Mouse (Mus musculus): ENCODE results near the gene Farp1.

The Farp1 gene

DNA sequence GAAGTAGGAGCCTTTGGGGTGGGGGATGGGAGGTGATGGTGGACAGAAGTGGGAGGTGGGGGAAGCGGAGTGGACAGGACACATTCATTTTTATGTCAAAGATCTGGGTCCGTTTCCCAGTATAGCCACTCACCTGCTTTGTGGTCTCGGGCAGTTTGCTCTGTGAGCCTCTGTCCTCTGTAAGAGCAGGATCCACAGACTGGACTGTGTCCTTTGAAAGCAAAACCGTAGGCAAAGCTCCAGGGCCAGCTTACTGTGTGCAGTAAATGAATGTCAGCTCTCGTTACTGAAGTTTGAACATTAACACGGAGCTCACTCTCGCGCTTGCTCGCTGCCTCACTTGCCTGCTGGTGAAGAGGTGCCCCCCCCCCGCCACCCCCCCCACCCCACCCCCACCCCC is 110.7 kb downstream of the Farp1 start:
- no peak for DNase-seq (ENCODE audit: low spot score in 2 of 2)

DNA sequence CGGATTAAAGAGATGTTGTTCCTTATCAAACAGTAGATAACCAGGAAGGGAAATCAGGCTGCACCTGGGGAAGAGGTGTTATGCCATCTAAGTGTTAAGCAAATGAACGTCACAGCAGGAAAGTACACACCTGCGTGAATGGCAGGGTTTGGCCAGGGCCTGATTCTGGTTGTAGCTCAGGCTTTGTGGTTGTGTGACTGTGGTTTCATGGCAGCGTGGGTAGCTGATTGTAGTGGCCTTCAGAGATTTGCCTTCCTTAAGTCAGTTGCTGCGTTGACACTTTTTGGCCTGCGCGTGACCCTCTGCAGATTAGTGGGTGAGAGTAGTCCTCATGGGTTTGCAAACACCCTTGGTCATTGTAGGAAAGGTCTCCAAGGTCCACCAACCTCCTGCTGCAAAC is 111.2 kb downstream of the Farp1 start:
- no peak for DNase-seq (ENCODE audit: low spot score in 2 of 2)

- no peak for DNase-seq (ENCODE audit: low spot score in 2 of 2)
Measured at GRCm38 (mm10) chr14:121147026-121147425, 112.0 kb downstream of the Farp1 start.

GRCm38 (mm10) chr14:121148088-121148785 is 113.2 kb downstream of the Farp1 start:
- no peak for DNase-seq (ENCODE audit: low spot score in 2 of 2)

DNA sequence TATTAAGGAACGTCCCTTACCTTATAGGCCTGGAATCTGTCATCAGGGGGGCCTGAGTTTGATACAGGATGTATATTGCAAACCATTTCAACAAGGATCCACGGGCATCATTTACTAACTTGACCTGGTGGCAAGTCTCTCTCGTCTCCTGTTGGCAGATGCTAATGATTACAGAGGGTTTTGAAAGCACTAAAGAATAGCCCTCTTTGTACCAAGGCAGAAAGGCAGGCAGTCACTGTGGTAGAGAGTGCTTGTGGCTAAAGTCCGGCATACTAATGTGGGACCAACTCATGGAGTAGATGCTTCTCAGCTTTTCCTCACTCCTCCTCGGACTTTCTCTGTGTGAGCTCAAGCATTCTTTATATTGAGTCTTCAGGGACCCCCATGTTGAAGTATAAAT is 115.0 kb downstream of the Farp1 start:
- no peak for DNase-seq (ENCODE audit: low spot score in 2 of 2)

- DNase-seq (ENCODE audit: low spot score in 2 of 2), result no peak
Measured at GRCm38 (mm10) chr14:121151837-121152236, 116.8 kb downstream of the Farp1 start.

GRCm38 (mm10) chr14:121152771-121153170 is 117.8 kb downstream of the Farp1 start:
- DNase-seq (ENCODE audit: low spot score in 2 of 2), result no peak

- DNase-seq (ENCODE audit: low spot score in 2 of 2), result no peak
Measured at GRCm38 (mm10) chr14:121153260-121153659, 118.3 kb downstream of the Farp1 start.

- DNase-seq (ENCODE audit: low spot score in 2 of 2), result no peak
Measured at GRCm38 (mm10) chr14:121155173-121155572, 120.2 kb downstream of the Farp1 start.

- DNase-seq (ENCODE audit: low spot score in 2 of 2), result no peak
Measured at GRCm38 (mm10) chr14:121158616-121159015, 123.6 kb downstream of the Farp1 start.

GRCm38 (mm10) chr14:121162822-121163221 is 127.8 kb downstream of the Farp1 start:
- DNase-seq (ENCODE audit: low spot score in 2 of 2), result no peak

- DNase-seq (ENCODE audit: low spot score in 2 of 2), result no peak
Measured at GRCm38 (mm10) chr14:121164866-121165265, 129.9 kb downstream of the Farp1 start.

DNA sequence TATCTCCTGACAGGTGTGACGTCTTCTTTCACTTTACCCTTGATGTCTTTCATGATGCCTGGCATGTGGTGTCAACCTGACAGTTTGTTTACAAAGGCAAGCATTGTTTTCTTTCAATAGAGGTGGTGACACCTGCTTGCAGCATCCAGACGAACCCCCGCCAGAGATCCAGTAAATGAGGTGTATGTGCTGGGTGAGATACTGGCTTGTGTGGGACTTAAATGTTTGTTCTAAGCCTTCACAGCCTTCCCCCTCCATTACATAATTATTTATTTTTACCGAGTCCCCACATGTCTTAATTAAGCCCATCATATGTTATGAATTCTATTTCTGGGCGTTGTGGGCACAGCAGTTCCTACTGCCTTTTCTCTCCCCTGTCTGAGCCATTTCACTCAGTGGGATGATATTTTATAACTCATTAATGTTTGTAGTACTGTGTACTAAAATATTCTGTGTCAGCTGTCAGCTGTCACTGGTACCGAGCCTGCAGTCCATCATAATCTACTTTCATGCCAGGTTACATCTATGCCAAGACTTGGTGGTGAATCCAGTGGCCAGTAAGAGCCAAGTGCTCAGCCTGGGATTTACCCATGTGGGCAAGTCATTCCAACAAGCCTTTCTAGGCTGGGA is 130.5 kb downstream of the Farp1 start:
- DNase-seq (ENCODE audit: low spot score in 2 of 2), result no peak

DNA sequence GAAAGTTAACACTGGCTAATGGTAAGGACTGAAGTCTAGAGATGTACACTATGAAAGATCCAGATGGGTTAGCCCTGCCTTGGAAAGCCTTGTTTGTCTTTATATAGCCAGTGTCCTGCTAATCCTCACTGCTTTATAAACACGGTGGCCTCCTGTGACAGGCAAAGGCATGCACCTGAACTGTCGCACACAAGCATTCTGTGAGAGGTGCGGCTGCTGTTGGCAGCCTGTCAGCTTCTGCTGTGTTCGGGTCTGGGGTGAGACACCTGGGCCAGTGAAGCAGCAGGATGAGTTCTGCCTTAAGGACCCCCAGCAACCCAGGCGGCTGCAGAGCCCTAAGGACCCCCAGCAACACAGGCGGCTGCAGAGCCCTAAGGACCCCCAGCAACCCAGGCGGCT is 131.0 kb downstream of the Farp1 start:
- DNase-seq (ENCODE audit: low spot score in 2 of 2), result no peak

- DNase-seq (ENCODE audit: low spot score in 2 of 2), result no peak
Measured at GRCm38 (mm10) chr14:121168716-121169115, 133.7 kb downstream of the Farp1 start.

- DNase-seq (ENCODE audit: low spot score in 2 of 2), result no peak
Measured at GRCm38 (mm10) chr14:121170321-121170720, 135.3 kb downstream of the Farp1 start.

DNA sequence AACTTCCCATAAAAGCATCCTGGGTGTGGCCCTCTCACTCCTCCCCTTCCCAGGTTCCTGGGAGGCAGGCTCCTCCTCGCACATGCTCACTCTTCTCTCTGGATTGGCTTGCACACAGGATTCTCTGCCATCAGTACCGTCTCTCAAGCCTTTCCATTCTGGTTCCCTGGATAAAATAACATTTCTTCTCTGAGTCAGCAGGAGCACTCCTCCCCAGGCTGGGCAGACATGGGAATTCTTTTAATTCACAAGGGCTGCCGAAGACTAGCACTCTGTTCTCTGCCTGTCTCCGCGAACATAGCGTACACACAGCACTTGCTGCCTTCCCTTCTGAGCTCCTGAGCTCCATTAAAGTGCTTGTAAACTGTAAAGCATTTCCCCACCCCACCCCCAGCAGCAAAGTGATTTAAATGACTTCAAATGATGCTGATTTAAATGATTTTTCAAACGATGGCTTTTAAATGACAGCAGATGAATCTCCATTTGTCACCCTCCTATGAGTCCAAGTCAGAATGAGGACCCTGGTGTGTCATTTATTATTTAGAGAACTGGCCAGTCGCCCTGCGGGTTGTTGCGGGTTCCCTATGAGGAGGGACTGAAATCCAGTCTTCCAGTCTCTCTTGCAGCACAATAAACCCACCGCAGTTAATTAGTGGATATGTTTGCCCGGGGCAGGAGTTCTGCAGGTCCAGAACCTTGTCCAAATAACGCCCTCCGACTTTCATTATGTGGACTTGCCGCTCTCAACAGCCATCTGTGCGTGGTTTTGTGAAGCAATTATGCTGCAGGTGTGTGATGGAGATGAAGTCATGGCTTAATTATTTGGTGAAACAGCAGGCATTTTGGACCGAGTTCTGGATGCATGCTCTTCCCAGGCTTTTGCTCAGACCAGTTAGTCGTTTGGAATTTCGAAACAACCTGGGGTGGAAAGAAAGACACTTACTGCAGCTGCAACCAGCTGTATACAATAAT is 137.4 kb downstream of the Farp1 start:
- DNase-seq (ENCODE audit: low spot score in 2 of 2), result no peak

GRCm38 (mm10) chr14:121175385-121175784 is 140.4 kb downstream of the Farp1 start:
- DNase-seq (ENCODE audit: low spot score in 2 of 2), result no peak

- no peak for DNase-seq (ENCODE audit: low spot score in 2 of 2)
Measured at GRCm38 (mm10) chr14:121175861-121176260, 140.9 kb downstream of the Farp1 start.

DNA sequence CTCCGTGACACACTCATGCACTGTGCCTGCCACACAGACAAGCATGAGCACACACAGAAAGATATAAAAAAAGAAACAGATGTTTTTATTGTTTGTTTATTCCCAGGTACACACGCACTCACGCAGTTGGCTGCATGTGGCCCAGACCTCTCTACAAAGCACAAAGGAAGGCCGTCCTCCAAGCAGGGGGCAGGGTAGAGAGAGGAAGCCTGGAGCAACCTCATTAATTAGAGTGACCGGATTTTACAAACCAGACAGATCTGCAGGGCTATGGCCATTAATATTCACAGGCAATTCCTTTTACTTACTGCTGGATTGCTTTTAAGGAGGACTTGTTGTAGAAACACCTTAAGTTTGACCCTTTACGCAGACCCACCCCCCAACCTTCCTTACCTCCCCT is 142.9 kb downstream of the Farp1 start:
- no peak for DNase-seq (ENCODE audit: low spot score in 2 of 2)

- no peak for DNase-seq (ENCODE audit: low spot score in 2 of 2)
Measured at GRCm38 (mm10) chr14:121180611-121181010, 145.6 kb downstream of the Farp1 start.

DNA sequence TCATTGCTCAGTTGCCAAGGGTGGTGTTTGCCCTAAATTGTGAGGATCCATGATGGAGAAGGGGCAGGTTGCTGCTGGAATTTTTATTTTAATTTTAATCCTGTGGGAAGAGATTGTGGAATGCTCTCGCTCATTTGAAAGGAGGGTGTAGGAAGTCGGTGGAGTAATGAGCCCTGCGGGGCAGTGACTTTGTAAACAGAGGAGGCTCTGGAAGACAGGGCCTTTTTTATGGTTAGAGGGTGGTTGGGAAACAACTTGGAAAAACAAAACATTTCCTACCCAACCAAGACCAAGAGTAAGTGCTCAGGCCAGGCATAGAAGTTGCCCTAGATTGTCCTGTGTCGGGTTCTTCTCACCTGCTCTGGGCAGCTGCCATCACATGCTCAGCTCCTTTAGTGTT is 146.8 kb downstream of the Farp1 start:
- no peak for DNase-seq (ENCODE audit: low spot score in 2 of 2)

All from urinary bladder, postnatal 4 days (tissue).